Comparison of ENCODE assay signal across 8 mouse cellular contexts in the genomic region with DNA sequence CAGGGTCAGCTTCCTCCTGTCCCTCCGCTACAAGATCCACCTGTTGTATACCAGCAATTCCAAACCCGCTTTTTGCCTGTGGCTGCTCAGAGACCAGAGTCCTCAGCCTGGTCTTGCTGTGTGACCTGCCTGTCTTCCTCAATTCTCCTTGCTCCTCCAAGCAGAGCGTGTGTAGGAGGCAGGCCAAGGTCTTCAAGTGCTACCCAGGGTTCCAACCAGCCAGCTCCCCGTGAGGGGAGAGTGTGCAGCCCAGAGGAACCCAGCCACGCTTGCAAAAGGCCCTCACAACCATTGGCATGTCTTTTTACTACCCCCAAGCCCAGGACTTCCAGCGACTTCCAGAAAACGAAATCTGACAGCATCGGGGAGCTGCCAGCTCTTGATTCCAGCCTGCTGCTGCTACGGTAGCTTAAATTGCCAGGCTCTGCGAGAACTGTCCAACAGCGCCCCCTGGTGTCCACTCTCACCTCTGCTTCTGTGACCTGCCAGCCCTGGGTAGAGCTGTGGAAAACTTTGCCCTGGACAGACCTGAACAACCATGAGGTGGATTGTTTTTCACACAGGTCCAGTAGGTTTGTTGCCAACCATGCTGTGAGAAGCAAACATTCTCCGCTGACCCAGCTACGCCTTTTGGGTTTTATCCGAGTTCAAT.
A peak's percentile ranks its signal among the peaks of the same experiment; 100 is the strongest.
DNase-seq lines count a peak whose midpoint lies in the region; ATAC-seq lines count a peak whose summit lies in the region.
"Had no signal": no experiment of that assay in that cellular context is flagged by ENCODE, and none has a peak within 500 bp of the region (broad histone marks: within the 10 kb centered on the region; RNA-seq: fewer than 3 reads in every experiment).

No protein-coding gene starts in this region.

- no peaks in the 10 kb centered on the region for H3K36me3 ChIP-seq in hindbrain, embryonic 16.5 days (ENCODE audit: control insufficient read depth, insufficient read depth, low read length)
- H3K36me3 ChIP-seq in midbrain, embryonic 12.5 days: no peaks in the 10 kb centered on the region
- no peaks in the 10 kb centered on the region for H3K36me3 ChIP-seq in splenic B cell, adult 2 months (ENCODE audit: control insufficient read depth, insufficient read depth, low read length, poor library complexity, severe bottlenecking)
- H3K36me3 ChIP-seq: liver, embryonic 15.5 days had no signal

- no peaks in the 10 kb centered on the region for H3K27me3 ChIP-seq in hindbrain, embryonic 16.5 days (replicated peaks; ENCODE audit: control insufficient read depth, insufficient read depth, low read length)
- peaks cover 15% of the 10 kb centered on the region for H3K27me3 ChIP-seq in midbrain, embryonic 12.5 days
- no peaks in the 10 kb centered on the region for H3K27me3 ChIP-seq in splenic B cell, adult 2 months (ENCODE audit: control insufficient read depth, insufficient read depth, low read length, poor library complexity, severe bottlenecking)
- H3K27me3 ChIP-seq: liver, embryonic 15.5 days had no signal

- no peak overlapping the region for H3K27ac ChIP-seq in hindbrain, embryonic 16.5 days (ENCODE audit: low read depth, low read length)
- no peak overlapping the region for H3K27ac ChIP-seq in midbrain, embryonic 12.5 days (replicated peaks)
- H3K27ac ChIP-seq: liver, embryonic 15.5 days had no signal

- peak; percentile 16 for DNase-seq in adipocyte (ENCODE audit: low spot score)
- DNase-seq in cerebellum, adult 9-10 months: peak; percentile 91
- DNase-seq in frontal cortex, adult 2 months (ENCODE audit: extremely low spot score in 1 of 2, low spot score in 1 of 2): peak; percentile 76 to 97
- peak; percentile 95 to 96 for DNase-seq in left cerebral cortex, adult 18-20 months (ENCODE audit: low spot score in 2 of 2)
- peak; percentile 11 for DNase-seq in splenic B cell, adult 2 months (ENCODE audit: low read depth, low spot score)

- ATAC-seq in hindbrain, embryonic 16.5 days: peak; percentile 92
- ATAC-seq in midbrain, embryonic 12.5 days (ENCODE audit: low FRiP score, low read depth): peak; percentile 60; the same call in 1 of the 2 replicates

- no peak overlapping the region for H3K9ac ChIP-seq in hindbrain, embryonic 16.5 days (ENCODE audit: low read depth, low read length)
- H3K9ac ChIP-seq in midbrain, embryonic 12.5 days (replicated peaks): no peak overlapping the region
- H3K9ac ChIP-seq: liver, embryonic 15.5 days had no signal

- peaks cover 9% of the 10 kb centered on the region for H3K4me1 ChIP-seq in hindbrain, embryonic 16.5 days (ENCODE audit: control insufficient read depth, insufficient read depth, low read depth, low read length)
- H3K4me1 ChIP-seq in midbrain, embryonic 12.5 days: peaks cover 9% of the 10 kb centered on the region
- H3K4me1 ChIP-seq: liver, embryonic 15.5 days had no signal

- 0 out of 2 replicates have a peak overlapping the region, but pooled peaks have one; percentile 9 for H3K4me2 ChIP-seq in hindbrain, embryonic 16.5 days (ENCODE audit: low read length)
- no peak overlapping the region for H3K4me2 ChIP-seq in midbrain, embryonic 12.5 days (replicated peaks)
- H3K4me2 ChIP-seq: liver, embryonic 15.5 days had no signal

- H3K4me3 ChIP-seq in hindbrain, embryonic 16.5 days (ENCODE audit: low read length): no peak overlapping the region
- no peak overlapping the region for H3K4me3 ChIP-seq in midbrain, embryonic 12.5 days
- H3K4me3 ChIP-seq: liver, embryonic 15.5 days had no signal

- no peaks in the 10 kb centered on the region for H3K9me3 ChIP-seq in hindbrain, embryonic 16.5 days (ENCODE audit: control insufficient read depth, low read length)
- H3K9me3 ChIP-seq in midbrain, embryonic 12.5 days: no peaks in the 10 kb centered on the region
- H3K9me3 ChIP-seq: liver, embryonic 15.5 days had no signal

- WGBS in hindbrain, embryonic 16.5 days: 34% methylated on average over 14 of the region's 14 CpGs
- 27% methylated on average over 14 of the region's 14 CpGs for WGBS in midbrain, embryonic 12.5 days

Comparison
In these comparisons a context has a peak if more than half of its experiments do, and no peak if none do; other contexts are left out.
1. DNase-seq: peak in every context shown above with its lines; median percentile 96 in left cerebral cortex, adult 18-20 months; 91 in cerebellum, adult 9-10 months; 86 in frontal cortex, adult 2 months; 16 in adipocyte; 11 in splenic B cell, adult 2 months.